Comparison of ENCODE assay signal across 8 mouse cellular contexts in the genomic region with DNA sequence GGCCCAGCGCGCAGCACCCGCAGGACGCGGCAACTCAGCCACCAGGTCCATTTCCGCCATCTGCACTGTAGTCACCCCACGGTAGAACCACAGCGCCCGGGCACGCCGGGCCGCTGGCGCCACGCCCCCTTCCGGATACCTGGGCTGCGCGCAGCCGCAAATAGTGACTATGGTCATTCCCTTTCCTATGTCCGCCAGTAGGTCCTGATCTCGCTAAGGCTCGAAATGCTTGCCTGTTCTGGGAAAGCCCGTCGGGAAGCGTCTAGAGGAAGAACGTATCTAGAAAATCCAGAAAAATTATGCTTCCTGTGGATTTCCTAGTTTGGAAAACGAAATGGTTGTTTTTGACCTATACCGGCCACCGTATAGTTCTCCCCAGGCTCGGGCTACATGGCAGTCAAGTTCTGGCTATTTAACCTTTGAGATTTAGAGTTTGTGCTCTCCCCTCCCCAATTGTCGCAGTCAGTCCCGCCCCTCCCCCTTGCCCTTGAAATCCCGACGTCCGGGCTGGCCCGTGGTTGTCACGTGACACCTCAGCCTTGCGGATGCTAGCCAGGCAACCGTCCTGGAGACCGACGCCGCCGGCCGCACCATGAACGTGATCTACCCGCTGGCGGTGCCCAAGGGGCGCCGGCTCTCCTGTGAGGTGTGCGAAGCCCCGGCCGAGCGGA. TPM values are rescaled to one million over a fixed set of nuclear protein-coding genes. Genes with fewer than 3 reads are reported as not detected.
DNase-seq lines count a peak whose midpoint lies in the region; ATAC-seq and TF ChIP-seq lines count a peak whose summit lies in the region.

Gene Ppcs, minus strand, starts transcription at position 127 of the 671 bp plus-strand sequence.
Gene Zmynd12, plus strand, starts transcription at position 521 of the 671 bp plus-strand sequence.

- H3K27ac ChIP-seq in ES-Bruce4 (ENCODE audit: insufficient read depth, low read length): peak within 1 kb of the TSS; percentile 81
- peak within 1 kb of the TSS; percentile 84 for H3K27ac ChIP-seq in forebrain, embryonic 12.5 days
- peak within 1 kb of the TSS; percentile 90 for H3K27ac ChIP-seq in heart, postnatal 0 days (ENCODE audit: low read depth)
- peak within 1 kb of the TSS; percentile 88 for H3K27ac ChIP-seq in liver, embryonic 15.5 days (replicated peaks)
- peak within 1 kb of the TSS; percentile 67 for H3K27ac ChIP-seq in neural tube, embryonic 11.5 days (ENCODE audit: low read depth, low read length)
- peak within 1 kb of the TSS; percentile 83 for H3K27ac ChIP-seq in stomach, embryonic 16.5 days (ENCODE audit: low read length)

- TF ChIP-seq CTCF in ES-Bruce4 (IDR thresholded peaks at IDR 0.05; ENCODE audit: low read depth, low read length): no peak
- no peak for TF ChIP-seq CTCF in heart, postnatal 0 days (IDR thresholded peaks at IDR 0.05; ENCODE audit: low read depth)

- peak within 1 kb of the TSS; percentile 94 for H3K9ac ChIP-seq in ES-Bruce4 (ENCODE audit: low read depth, poor library complexity, severe bottlenecking)
- H3K9ac ChIP-seq in forebrain, embryonic 12.5 days: peak within 1 kb of the TSS; percentile 77
- H3K9ac ChIP-seq in heart, postnatal 0 days (replicated peaks; ENCODE audit: low read depth, low read length): peak within 1 kb of the TSS; percentile 57
- H3K9ac ChIP-seq in liver, embryonic 15.5 days: peak within 1 kb of the TSS; percentile 67
- peak within 1 kb of the TSS; percentile 78 for H3K9ac ChIP-seq in neural tube, embryonic 11.5 days (ENCODE audit: low read length)
- H3K9ac ChIP-seq in stomach, embryonic 16.5 days (ENCODE audit: low read length): peak within 1 kb of the TSS; percentile 81

- no peaks in the 10 kb centered on the region for H3K27me3 ChIP-seq in ES-Bruce4 (ENCODE audit: control insufficient read depth, insufficient read depth, low read length, poor library complexity, severe bottlenecking)
- 0 out of 2 replicates have a peak, but pooled peaks cover 4% of the 10 kb centered on the region for H3K27me3 ChIP-seq in forebrain, embryonic 12.5 days
- no peaks in the 10 kb centered on the region for H3K27me3 ChIP-seq in heart, postnatal 0 days (ENCODE audit: control insufficient read depth, insufficient read depth, low read length)
- H3K27me3 ChIP-seq in liver, embryonic 15.5 days: no peaks in the 10 kb centered on the region
- H3K27me3 ChIP-seq in neural tube, embryonic 11.5 days (ENCODE audit: control insufficient read depth, insufficient read depth, low read length): no peaks in the 10 kb centered on the region
- H3K27me3 ChIP-seq in stomach, embryonic 16.5 days (ENCODE audit: control insufficient read depth, insufficient read depth, low read length): no peaks in the 10 kb centered on the region

- H3K4me2 ChIP-seq in forebrain, embryonic 12.5 days: peak within 1 kb of the TSS; percentile 80
- peak within 1 kb of the TSS; percentile 67 for H3K4me2 ChIP-seq in heart, postnatal 0 days (ENCODE audit: low read depth, low read length)
- peak within 1 kb of the TSS; percentile 92 for H3K4me2 ChIP-seq in liver, embryonic 15.5 days
- H3K4me2 ChIP-seq in neural tube, embryonic 11.5 days (ENCODE audit: low read depth): peak within 1 kb of the TSS; percentile 91
- peak within 1 kb of the TSS; percentile 91 for H3K4me2 ChIP-seq in stomach, embryonic 16.5 days (ENCODE audit: low read depth, low read length)

- 0 out of 2 replicates have a peak, but pooled peaks have one; percentile 67 for TF ChIP-seq EP300 in ES-Bruce4 (IDR thresholded peaks at IDR 0.05; ENCODE audit: insufficient read depth, low read depth, low read length)
- TF ChIP-seq EP300 in heart, postnatal 0 days (IDR thresholded peaks at IDR 0.05; ENCODE audit: low read depth): no peak; the same call in none of the 2 replicates

- TF ChIP-seq POLR2A in ES-Bruce4 (IDR thresholded peaks at IDR 0.05; ENCODE audit: insufficient read depth, low read length): peak; percentile 46

- DNase-seq in c-Kit-positive CD71-positive TER-119-positive erythroid progenitor cells, embryonic 14.5 days (ENCODE audit: low spot score): peak; percentile 82
- peak; percentile 95 for DNase-seq in heart, postnatal 0 days (ENCODE audit: low spot score)
- peak; percentile 97 for DNase-seq in kidney, postnatal 36 days
- peak; percentile 92 for DNase-seq in neural tube, embryonic 11.5 days (ENCODE audit: low spot score)

- ATAC-seq in forebrain, embryonic 12.5 days (ENCODE audit: low FRiP score): peak; percentile 94
- peak; percentile 91 for ATAC-seq in heart, postnatal 0 days (ENCODE audit: insufficient read depth, low read depth)
- ATAC-seq in liver, embryonic 15.5 days (ENCODE audit: insufficient read depth): peak; percentile 92
- ATAC-seq in neural tube, embryonic 11.5 days (ENCODE audit: insufficient read depth, low FRiP score, low TSS enrichment): peak; percentile 92
- peak; percentile 95 for ATAC-seq in stomach, embryonic 16.5 days (ENCODE audit: insufficient read depth, low FRiP score)

- H3K4me3 ChIP-seq in ES-Bruce4 (ENCODE audit: low read depth, low read length): peak within 1 kb of the TSS; percentile 94
- H3K4me3 ChIP-seq in forebrain, embryonic 12.5 days (replicated peaks): peak within 1 kb of the TSS; percentile 60
- H3K4me3 ChIP-seq in heart, postnatal 0 days (ENCODE audit: low read depth, low read length): peak within 1 kb of the TSS; percentile 70
- H3K4me3 ChIP-seq in liver, embryonic 15.5 days (replicated peaks): peak within 1 kb of the TSS; percentile 71
- H3K4me3 ChIP-seq in neural tube, embryonic 11.5 days (ENCODE audit: low read depth, low read length): peak within 1 kb of the TSS; percentile 58
- H3K4me3 ChIP-seq in stomach, embryonic 16.5 days (replicated peaks; ENCODE audit: low read length): peak within 1 kb of the TSS; percentile 62

- peaks cover 2% of the 10 kb centered on the region for H3K4me1 ChIP-seq in ES-Bruce4 (ENCODE audit: control insufficient read depth, insufficient read depth, low read length)
- H3K4me1 ChIP-seq in forebrain, embryonic 12.5 days: peaks cover 19% of the 10 kb centered on the region
- peaks cover 15% of the 10 kb centered on the region for H3K4me1 ChIP-seq in heart, postnatal 0 days (ENCODE audit: control insufficient read depth, insufficient read depth)
- H3K4me1 ChIP-seq in liver, embryonic 15.5 days (replicated peaks): peaks cover 68% of the 10 kb centered on the region
- peaks cover 5% of the 10 kb centered on the region for H3K4me1 ChIP-seq in neural tube, embryonic 11.5 days (ENCODE audit: control insufficient read depth, insufficient read depth, low read length)
- H3K4me1 ChIP-seq in stomach, embryonic 16.5 days (ENCODE audit: control insufficient read depth, insufficient read depth, low read length): peaks cover 17% of the 10 kb centered on the region

- H3K36me3 ChIP-seq in ES-Bruce4 (ENCODE audit: control insufficient read depth, insufficient read depth, low read length, poor library complexity, severe bottlenecking): peaks cover 2% of the 10 kb centered on the region; the same call in 1 of the 2 replicates
- H3K36me3 ChIP-seq in forebrain, embryonic 12.5 days (replicated peaks): no peaks in the 10 kb centered on the region
- H3K36me3 ChIP-seq in heart, postnatal 0 days (replicated peaks; ENCODE audit: control insufficient read depth, insufficient read depth, low read length): no peaks in the 10 kb centered on the region; the same call in 1 of the 2 replicates
- H3K36me3 ChIP-seq in liver, embryonic 15.5 days (replicated peaks): no peaks in the 10 kb centered on the region
- no peaks in the 10 kb centered on the region for H3K36me3 ChIP-seq in neural tube, embryonic 11.5 days (ENCODE audit: control insufficient read depth, insufficient read depth, low read length)
- H3K36me3 ChIP-seq in stomach, embryonic 16.5 days (ENCODE audit: control insufficient read depth, insufficient read depth, low read length): no peaks in the 10 kb centered on the region

- under 1% methylated on average over 52 of the region's 52 CpGs for WGBS in forebrain, embryonic 12.5 days
- WGBS in heart, postnatal 0 days: 0% methylated on average over 52 of the region's 52 CpGs
- WGBS in liver, embryonic 15.5 days (ENCODE audit: insufficient replicate concordance): under 1% methylated on average over 52 of the region's 52 CpGs
- under 1% methylated on average over 52 of the region's 52 CpGs for WGBS in neural tube, embryonic 11.5 days
- WGBS in stomach, embryonic 16.5 days: 0% methylated on average over 52 of the region's 52 CpGs

- H3K9me3 ChIP-seq in ES-Bruce4 (replicated peaks; ENCODE audit: control insufficient read depth, insufficient read depth, low read length, poor library complexity, severe bottlenecking): no peaks in the 10 kb centered on the region
- H3K9me3 ChIP-seq in forebrain, embryonic 12.5 days: no peaks in the 10 kb centered on the region
- no peaks in the 10 kb centered on the region for H3K9me3 ChIP-seq in heart, postnatal 0 days (replicated peaks; ENCODE audit: control insufficient read depth, low read length)
- H3K9me3 ChIP-seq in liver, embryonic 15.5 days (replicated peaks): no peaks in the 10 kb centered on the region
- H3K9me3 ChIP-seq in neural tube, embryonic 11.5 days (ENCODE audit: control insufficient read depth, low read length): no peaks in the 10 kb centered on the region
- H3K9me3 ChIP-seq in stomach, embryonic 16.5 days (replicated peaks; ENCODE audit: control insufficient read depth, low read length): no peaks in the 10 kb centered on the region

RNA-seq across cellular contexts. Expression of gene Ppcs, which starts in this region (rescaled TPM):
- polyA plus RNA-seq in ES-Bruce4 (2011; ENCODE audit: insufficient read depth, insufficient read length, low read depth, missing spikeins): 13.3 and 15.5 TPM in 2 replicates
- 19.5 and 21.0 TPM in 2 replicates for polyA plus RNA-seq in forebrain, embryonic 12.5 days (2016; fragmentation: Nextera tagmentation; extraction: Ambion mirVana)
- total RNA-seq in heart, postnatal 0 days (2014; rRNA removed; ENCODE audit: low replicate concordance): 17.4 and 22.5 TPM in 2 replicates
- polyA plus RNA-seq in heart, postnatal 0 days (2015; fragmentation: Nextera tagmentation; extraction: Ambion mirVana): 39.3 and 40.0 TPM in 2 replicates
- 13.0 and 14.5 TPM in 2 replicates for polyA plus RNA-seq in liver, embryonic 15.5 days (2015; fragmentation: Nextera tagmentation; extraction: Ambion mirVana)
- polyA plus RNA-seq in neural tube, embryonic 11.5 days (2014; fragmentation: Nextera tagmentation; extraction: Ambion mirVana): 25.0 and 25.5 TPM in 2 replicates
- polyA plus RNA-seq in stomach, embryonic 16.5 days (2015; fragmentation: Nextera tagmentation; extraction: Ambion mirVana): 32.5 and 34.6 TPM in 2 replicates

RNA-seq across cellular contexts. Expression of gene Zmynd12, which starts in this region (rescaled TPM):
- 0.96 TPM in 1 of 2 replicates, not detected in the other for polyA plus RNA-seq in ES-Bruce4 (2011; ENCODE audit: insufficient read depth, insufficient read length, low read depth, missing spikeins)
- 0.31 TPM in 1 of 2 replicates, not detected in the other for polyA plus RNA-seq in forebrain, embryonic 12.5 days (2016; fragmentation: Nextera tagmentation; extraction: Ambion mirVana)
- not detected in 2 replicates for total RNA-seq in heart, postnatal 0 days (2014; rRNA removed; ENCODE audit: low replicate concordance)
- polyA plus RNA-seq in heart, postnatal 0 days (2015; fragmentation: Nextera tagmentation; extraction: Ambion mirVana): 0.21 and 0.37 TPM in 2 replicates
- 0.09 and 0.13 TPM in 2 replicates for polyA plus RNA-seq in liver, embryonic 15.5 days (2015; fragmentation: Nextera tagmentation; extraction: Ambion mirVana)
- not detected in 2 replicates for polyA plus RNA-seq in neural tube, embryonic 11.5 days (2014; fragmentation: Nextera tagmentation; extraction: Ambion mirVana)
- polyA plus RNA-seq in stomach, embryonic 16.5 days (2015; fragmentation: Nextera tagmentation; extraction: Ambion mirVana): 0.21 and 0.70 TPM in 2 replicates

Comparison
In these comparisons a context has a peak if more than half of its experiments do, and no peak if none do; other contexts are left out.
1. Peak in every context shown above with its lines: DNase-seq, ATAC-seq, H3K4me3 ChIP-seq and H3K27ac ChIP-seq.